Mouse (Mus musculus) bone marrow macrophage, adult 2 months (primary cell): ENCODE results near the gene Fignl2.

Experiments used
- CTCF ChIP-seq: IDR thresholded peaks from 2 replicates; pipeline ENCODE4 v1.5.1; 2012; ENCODE audit warnings: low read depth, mild to moderate bottlenecking, low read length, moderate library complexity
- POLR2A ChIP-seq: IDR thresholded peaks from 2 replicates; pipeline ENCODE4 v1.6.1; 2012; ENCODE audit warnings: mild to moderate bottlenecking, low read depth, low read length, borderline replicate concordance

- TF ChIP-seq CTCF (no peak), POLR2A (no peak)
These were observed 27.6 kb upstream of the Fignl2 start for GRCm38 (mm10) chr15:101106011-101106410.
